Comparison of ENCODE assay signal across 23 mouse cellular contexts in genomic region chr17:69380838-69381237, GRCm38 (mm10). TPM values are rescaled to one million over a fixed set of nuclear protein-coding genes. Genes with fewer than 3 reads are reported as not detected.
"Had no signal": no experiment of that assay in that cellular context is flagged by ENCODE, and none has a peak within 500 bp of the region (broad histone marks: within the 10 kb centered on the region; RNA-seq: fewer than 3 reads in every experiment).

No protein-coding gene starts in this region.

- H3K9me3 ChIP-seq: neural tube, embryonic 13.5 days; neural tube, embryonic 15.5 days; stomach, embryonic 15.5 days had no signal

- H3K27ac ChIP-seq: neural tube, embryonic 13.5 days; stomach, embryonic 15.5 days; stomach, postnatal 0 days had no signal

- DNase-seq: retina, postnatal 1 day; right cerebral cortex, adult 18-20 months; right cerebral cortex, postnatal 14 days; right cerebral cortex, postnatal 25 days; right cerebral cortex, postnatal 4 days; spleen, adult 18-20 months; thymus, adult 18-20 months; thymus, adult 2 months; thymus, postnatal 14 days; thymus, postnatal 25 days; thymus, postnatal 36 days; thymus, postnatal 4 days had no signal

- H3K27me3 ChIP-seq: neural tube, embryonic 13.5 days; neural tube, embryonic 15.5 days; stomach, embryonic 15.5 days had no signal

- H3K36me3 ChIP-seq: neural tube, embryonic 13.5 days; neural tube, embryonic 15.5 days; stomach, embryonic 15.5 days had no signal

- H3K4me3 ChIP-seq: neural tube, embryonic 13.5 days; neural tube, embryonic 15.5 days; stomach, embryonic 15.5 days had no signal

RNA-seq across cellular contexts. Expression of gene Akain1, which starts 58.3 kb away (rescaled TPM):
- polyA plus RNA-seq: small intestine, adult 2 months; spleen, adult 2 months; stomach, embryonic 14.5 days; stomach, embryonic 15.5 days; stomach, embryonic 16.5 days; testis, adult 2 months; thymus, postnatal 0 days; urinary bladder, adult 2 months had no signal
